Mouse (Mus musculus) embryonic stem cell, embryonic (primary cell): ENCODE data around the gene Gm39115.

Source experiments
- CTCF ChIA-PET, 4 experiments: fragments of 300-600 bp in 2 of 4; fragments of 350-600 bp in 2 of 4; sonication (Branson Sonifier 250); formaldehyde crosslinking; loops; one replicate each; lab custom pipeline; 2022; ENCODE audit warnings: inconsistent platforms in 2 of 4; lab: Charles Lee
- POLR2A ChIA-PET, 4 experiments: fragments of 300-600 bp in 2 of 4; fragments of 350-600 bp in 2 of 4; sonication (Branson Sonifier 250); formaldehyde crosslinking; loops; one replicate each; lab custom pipeline; 2022; ENCODE audit warnings: antibody characterized with exemption in 4 of 4, inconsistent platforms in 1 of 4; lab: Charles Lee

Gm39115 gene

GRCm38 (mm10) chr7:142120629-142121028 is 15.2 kb downstream of the Gm39115 start, which contains the start of gene Gm45618:
TSS of gene Gm45618 (minus strand) at chr7:142120729.
- ChIA-PET POLR2A (interaction anchor here in 1 of 4 experiments (0.7 kb wide), 1 partner anchor 21 kb away, joined by 7 read pairs; no protein-coding TSS in a partner anchor), CTCF (interaction anchor here in 2 of 4 experiments (0.6 to 0.9 kb wide), 3 partner anchors 46 to 523 kb away, joined by 3 to 6 read pairs (median 3); no protein-coding TSS in a partner anchor)

- POLR2A ChIA-PET: no interaction called here
- CTCF ChIA-PET: interaction anchor here in 3 of 4 experiments (0.5 to 1.0 kb wide), 5 partner anchors 8 to 165 kb away, joined by 3 to 21 read pairs (median 3); no protein-coding TSS in a partner anchor
Observed at GRCm38 (mm10) chr7:142119632-142120031, 16.2 kb downstream of the Gm39115 start.

- ChIA-PET CTCF (interaction anchor here in 1 of 4 experiments (0.6 kb wide), 1 partner anchor 96 kb away, joined by 3 read pairs; no protein-coding TSS in a partner anchor), POLR2A (no interaction called here)
Observed at GRCm38 (mm10) chr7:142104747-142105146, 31.1 kb downstream of the Gm39115 start.

- CTCF ChIA-PET: interaction anchor here (0.5 to 2.1 kb wide), 50 partner anchors 8 to 558 kb away, joined by 3 to 27 read pairs (median 4); partner anchors contain the start of gene Chid1 (in 1 of the 4)
- POLR2A ChIA-PET: interaction anchor here in 2 of 4 experiments (0.5 to 1.1 kb wide), 8 partner anchors 11 to 196 kb away, joined by 3 to 5 read pairs (median 3); no protein-coding TSS in a partner anchor
Observed at GRCm38 (mm10) chr7:142097776-142098175, 38.1 kb downstream of the Gm39115 start.

- POLR2A ChIA-PET: no interaction called here
- CTCF ChIA-PET: interaction anchor here in 2 of 4 experiments (0.6 to 2.1 kb wide), 5 partner anchors 13 to 312 kb away, joined by 3 to 14 read pairs (median 11); no protein-coding TSS in a partner anchor
Observed at GRCm38 (mm10) chr7:142096701-142097100, 39.1 kb downstream of the Gm39115 start.

GRCm38 (mm10) chr7:142095183-142095931 is 40.5 kb downstream of the Gm39115 start, which contains the start of gene Dusp8:
TSS of gene Dusp8 (minus strand) at chr7:142095843.
- ChIA-PET POLR2A (interaction anchor here in 3 of 4 experiments (0.6 to 3.3 kb wide), 29 partner anchors 10 to 727 kb away, joined by 3 to 30 read pairs (median 4); partner anchors contain the start of genes Chid1 (in 1 of the 3), Krtap5-5 (in 1 of the 3), Polr2l (in 1 of the 3) and Tspan4 (in 1 of the 3)), CTCF (interaction anchor here in 3 of 4 experiments (0.6 to 1.9 kb wide), 19 partner anchors 10 to 1187 kb away, joined by 3 to 14 read pairs (median 4); no protein-coding TSS in a partner anchor)

GRCm38 (mm10) chr7:142094301-142095143 is 41.3 kb downstream of the Gm39115 start:
- ChIA-PET POLR2A (interaction anchor here in 3 of 4 experiments (0.6 to 3.3 kb wide), 17 partner anchors 10 to 619 kb away, joined by 3 to 30 read pairs (median 5); partner anchors contain the start of genes Polr2l (in 1 of the 3) and Tspan4 (in 1 of the 3)), CTCF (interaction anchor here in 3 of 4 experiments (0.6 to 1.9 kb wide), 11 partner anchors 10 to 517 kb away, joined by 3 to 9 read pairs (median 4); no protein-coding TSS in a partner anchor)

- ChIA-PET POLR2A (interaction anchor here in 2 of 4 experiments (1.2 to 3.3 kb wide), 7 partner anchors 9 to 192 kb away, joined by 7 to 30 read pairs (median 10); no protein-coding TSS in a partner anchor), CTCF (interaction anchor here in 3 of 4 experiments (0.6 to 1.2 kb wide), 4 partner anchors 10 to 337 kb away, joined by 3 to 4 read pairs (median 3); no protein-coding TSS in a partner anchor)
Observed at GRCm38 (mm10) chr7:142093696-142094240, 42.1 kb downstream of the Gm39115 start.

GRCm38 (mm10) chr7:142092991-142093390 is 42.8 kb downstream of the Gm39115 start:
- CTCF ChIA-PET: no interaction called here
- POLR2A ChIA-PET: interaction anchor here in 1 of 4 experiments (3.3 kb wide), 1 partner anchor 9 kb away, joined by 30 read pairs; no protein-coding TSS in a partner anchor

GRCm38 (mm10) chr7:142091848-142092247 is 44.0 kb downstream of the Gm39115 start:
- CTCF ChIA-PET: interaction anchor here in 1 of 4 experiments (0.6 kb wide), 1 partner anchor 11 kb away, joined by 3 read pairs; no protein-coding TSS in a partner anchor

GRCm38 (mm10) chr7:142089648-142090447 is 46.0 kb downstream of the Gm39115 start:
- ChIA-PET CTCF (interaction anchor here in 2 of 4 experiments (0.6 to 1.1 kb wide), 5 partner anchors 8 to 964 kb away, joined by 3 to 10 read pairs (median 3); no protein-coding TSS in a partner anchor), POLR2A (interaction anchor here in 3 of 4 experiments (0.5 to 1.7 kb wide), 4 partner anchors 8 to 695 kb away, joined by 3 to 10 read pairs (median 4); no protein-coding TSS in a partner anchor)

More at GRCm38 (mm10) chr7:142091848-142092247, 44.0 kb downstream of the Gm39115 start:
- POLR2A ChIA-PET: interaction anchor here in 1 of 4 experiments (0.7 to 1.4 kb wide), 2 partner anchors 9 to 32 kb away, joined by 3 read pairs; no protein-coding TSS in a partner anchor

GRCm38 (mm10) chr7:142088886-142089285 is 46.9 kb downstream of the Gm39115 start:
- CTCF ChIA-PET: interaction anchor here in 3 of 4 experiments (0.6 to 1.1 kb wide), 3 partner anchors 9 to 136 kb away, joined by 3 to 10 read pairs (median 4); no protein-coding TSS in a partner anchor
- POLR2A ChIA-PET: interaction anchor here in 2 of 4 experiments (0.6 to 1.7 kb wide), 2 partner anchors 187 to 393 kb away, joined by 3 to 4 read pairs; no protein-coding TSS in a partner anchor

- ChIA-PET CTCF (interaction anchor here in 2 of 4 experiments (0.7 to 1.8 kb wide), 2 partner anchors 11 to 229 kb away, joined by 6 to 8 read pairs; no protein-coding TSS in a partner anchor), POLR2A (no interaction called here)
Observed at GRCm38 (mm10) chr7:142087069-142087652, 48.7 kb downstream of the Gm39115 start.

GRCm38 (mm10) chr7:142086159-142086905 is 49.5 kb downstream of the Gm39115 start:
- CTCF ChIA-PET: interaction anchor here in 2 of 4 experiments (0.5 to 1.8 kb wide), 2 partner anchors 11 to 331 kb away, joined by 4 to 6 read pairs; no protein-coding TSS in a partner anchor
- POLR2A ChIA-PET: interaction anchor here in 3 of 4 experiments (0.9 to 6.1 kb wide), 3 partner anchors 8 to 9 kb away, joined by 3 to 30 read pairs (median 7); partner anchors contain the start of gene Dusp8 (in 2 of the 3)
